Mouse (Mus musculus) myocyte (in vitro differentiated cells): ENCODE results near the gene Ano5. TPM values are rescaled to one million over a fixed set of nuclear protein-coding genes. Genes with fewer than 3 reads are reported as not detected.

Experiments used
- H3K27me3 ChIP-seq: one replicate; pipeline ENCODE4 v1.6.1; 2011; ENCODE audit not compliant: control insufficient read depth, insufficient read depth, insufficient read length
- H3K36me3 ChIP-seq: one replicate; pipeline ENCODE4 v1.6.1; 2011; ENCODE audit not compliant: control insufficient read depth, insufficient read depth
- H3K4me2 ChIP-seq: one replicate; pipeline ENCODE4 v1.6.1; 2011; ENCODE audit warnings: low read depth, control low read depth
- H3K4me3 ChIP-seq: one replicate; pipeline ENCODE4 v1.5.1; 2011; ENCODE audit warnings: mild to moderate bottlenecking, control low read depth, moderate library complexity
- H3K79me2 ChIP-seq: one replicate; pipeline ENCODE4 v1.6.1; 2011; ENCODE audit not compliant: control insufficient read depth, insufficient read depth
- H3ac ChIP-seq: one replicate; pipeline ENCODE4 v1.6.1; 2011; ENCODE audit not compliant: control insufficient read depth, insufficient read length
- CEBPB ChIP-seq: IDR thresholded peaks from 2 replicates; pipeline ENCODE4 v1.6.1; 2011; ENCODE audit warnings: mild to moderate bottlenecking, moderate library complexity; ENCODE audit not compliant: poor library complexity, insufficient read depth, severe bottlenecking
- E2F4 ChIP-seq: IDR thresholded peaks from one replicate; pipeline ENCODE4 v1.6.1; 2011; ENCODE audit warnings: mild to moderate bottlenecking, control low read depth, moderate library complexity; ENCODE audit not compliant: insufficient read depth
- MAX ChIP-seq: IDR thresholded peaks from one replicate; pipeline ENCODE4 v1.6.1; 2011; ENCODE audit warnings: low read depth, mild to moderate bottlenecking, control low read depth
- MYOD1 ChIP-seq, 3 experiments: IDR thresholded peaks; one replicate each; pipeline ENCODE4 v1.6.1; 2011; ENCODE audit warnings: control low read depth in 2 of 3, low read depth in 2 of 3, mild to moderate bottlenecking in 2 of 3, moderate library complexity in 1 of 3; ENCODE audit not compliant: insufficient read length in 2 of 3, control insufficient read depth in 1 of 3
- MYOG ChIP-seq, 3 experiments: IDR thresholded peaks; one replicate each; pipeline ENCODE4 v1.6.1; 2011; ENCODE audit warnings: control low read depth in 2 of 3, low read depth in 2 of 3, mild to moderate bottlenecking in 2 of 3; ENCODE audit not compliant: insufficient read length in 2 of 3, control insufficient read depth in 1 of 3, insufficient read depth in 1 of 3
- POLR2A ChIP-seq: IDR thresholded peaks from one replicate; pipeline ENCODE4 v1.6.1; 2011; ENCODE audit warnings: low read depth, mild to moderate bottlenecking, control low read depth, moderate library complexity; ENCODE audit not compliant: insufficient read length
- POLR2AphosphoS2 ChIP-seq: IDR thresholded peaks from one replicate; pipeline ENCODE4 v1.6.1; 2011; ENCODE audit warnings: low read depth, control low read depth; ENCODE audit not compliant: insufficient read length
- REST ChIP-seq: IDR thresholded peaks from one replicate; pipeline ENCODE4 v1.6.1; 2011; ENCODE audit warnings: mild to moderate bottlenecking, control low read depth, moderate library complexity; ENCODE audit not compliant: insufficient read depth, insufficient read length
- SRF ChIP-seq: IDR thresholded peaks from one replicate; pipeline ENCODE4 v1.6.1; 2011; ENCODE audit warnings: low read depth; ENCODE audit not compliant: control insufficient read depth, insufficient read length
- TCF12 ChIP-seq: IDR thresholded peaks from one replicate; pipeline ENCODE4 v1.6.1; 2011; ENCODE audit warnings: mild to moderate bottlenecking, control low read depth; ENCODE audit not compliant: poor library complexity, insufficient read depth, severe bottlenecking
- TCF3 ChIP-seq: IDR thresholded peaks from one replicate; pipeline ENCODE4 v1.6.1; 2011; ENCODE audit warnings: low read depth, control low read depth; ENCODE audit not compliant: insufficient read length
- USF1 ChIP-seq: IDR thresholded peaks from one replicate; pipeline ENCODE4 v1.6.1; 2011; ENCODE audit warnings: low read depth, mild to moderate bottlenecking, control low read depth, moderate library complexity
- polyA plus RNA-seq: library from polyadenylated mRNA; unstranded; fragments of >200 nt; fragmentation: generic; extraction: Trizol; gene quantifications from one replicate; pipeline ENCODE4 v1.2.1, GENCODE M21; 2012; ENCODE audit warnings: missing spikeins

Gene Ano5
- polyA plus RNA-seq, 1 experiment = 3.1 TPM

GRCm38 (mm10) chr7:51627001-51627631 is 116.3 kb downstream of the Ano5 start:
- TF ChIP-seq TCF12 (no peak), POLR2AphosphoS2 (no peak), MYOG (IDR thresholded peaks at IDR 0.05; ENCODE audit: control insufficient read depth in 1 of 3, insufficient read depth in 1 of 3, insufficient read length in 2 of 3, low read depth in 2 of 3) (no peak), E2F4 (no peak), MYOD1 (IDR thresholded peaks at IDR 0.05; ENCODE audit: control insufficient read depth in 1 of 3, insufficient read length in 2 of 3, low read depth in 2 of 3) (no peak), CEBPB (no peak), TCF3 (no peak), MAX (no peak), USF1 (no peak), SRF (no peak), POLR2A (no peak), REST (no peak)
- Histone ChIP-seq H3ac (no peak overlapping the region), H3K4me3 (no peak overlapping the region), H3K4me2 (no peak overlapping the region), H3K79me2 (no peaks in the 10 kb centered on the region), H3K36me3 (no peaks in the 10 kb centered on the region), H3K27me3 (no peaks in the 10 kb centered on the region)

GRCm38 (mm10) chr7:51627666-51628065 is 116.8 kb downstream of the Ano5 start:
- no peak overlapping the region for H3K4me3 ChIP-seq
- TF ChIP-seq MAX = no peak
- TF ChIP-seq POLR2A = no peak
- TF ChIP-seq REST = no peak
- TF ChIP-seq CEBPB = no peak
- TF ChIP-seq USF1 = no peak
- no peak for TF ChIP-seq TCF3
- TF ChIP-seq POLR2AphosphoS2 = no peak
- TF ChIP-seq E2F4 = no peak
- TF ChIP-seq MYOG (IDR thresholded peaks at IDR 0.05; ENCODE audit: control insufficient read depth in 1 of 3, insufficient read depth in 1 of 3, insufficient read length in 2 of 3, low read depth in 2 of 3) = no peak
- no peak for TF ChIP-seq TCF12
- TF ChIP-seq SRF = no peak
- TF ChIP-seq MYOD1 (IDR thresholded peaks at IDR 0.05; ENCODE audit: control insufficient read depth in 1 of 3, insufficient read length in 2 of 3, low read depth in 2 of 3) = no peak
- H3K27me3 ChIP-seq = no peaks in the 10 kb centered on the region
- no peaks in the 10 kb centered on the region for H3K36me3 ChIP-seq
- H3K79me2 ChIP-seq = no peaks in the 10 kb centered on the region
- no peak overlapping the region for H3ac ChIP-seq
- no peak overlapping the region for H3K4me2 ChIP-seq

- H3ac ChIP-seq = no peak overlapping the region
- TF ChIP-seq POLR2AphosphoS2 (no peak), MAX (no peak), TCF3 (no peak), USF1 (no peak)
- no peak overlapping the region for H3K4me2 ChIP-seq
Measured at GRCm38 (mm10) chr7:51628349-51628748, 117.5 kb downstream of the Ano5 start.

GRCm38 (mm10) chr7:51629206-51629605 is 118.4 kb downstream of the Ano5 start:
- no peak overlapping the region for H3ac ChIP-seq
- no peak for TF ChIP-seq MYOG (IDR thresholded peaks at IDR 0.05; ENCODE audit: control insufficient read depth in 1 of 3, insufficient read depth in 1 of 3, insufficient read length in 2 of 3, low read depth in 2 of 3)
- no peak for TF ChIP-seq MAX
- no peak for TF ChIP-seq USF1
- TF ChIP-seq TCF12 = no peak
- no peak for TF ChIP-seq E2F4
- TF ChIP-seq TCF3 = no peak
- TF ChIP-seq REST = no peak
- H3K27me3 ChIP-seq = no peaks in the 10 kb centered on the region

More at GRCm38 (mm10) chr7:51628349-51628748, 117.5 kb downstream of the Ano5 start:
- Histone ChIP-seq H3K79me2 (no peaks in the 10 kb centered on the region), H3K36me3 (no peaks in the 10 kb centered on the region), H3K4me3 (no peak overlapping the region), H3K27me3 (no peaks in the 10 kb centered on the region)

DNA sequence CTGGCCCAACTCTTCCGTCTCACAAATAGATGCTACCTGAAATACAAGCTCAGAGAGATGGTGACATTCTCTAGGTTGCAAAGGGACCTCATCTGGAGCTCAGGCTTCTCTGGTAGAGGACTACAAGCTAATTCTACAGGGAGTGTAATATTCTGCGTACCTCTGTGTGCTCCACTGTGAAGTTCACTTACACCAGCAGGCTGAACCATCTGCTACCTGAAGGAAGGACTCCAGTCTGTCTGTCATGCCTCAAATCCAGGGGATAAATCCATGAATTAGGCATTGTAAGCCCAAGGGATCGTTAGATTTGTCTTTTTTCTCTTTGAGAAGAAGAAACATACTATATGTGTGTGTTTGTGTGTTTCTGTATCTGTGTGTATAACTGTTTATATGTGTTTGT is 120.3 kb downstream of the Ano5 start:
- H3K4me2 ChIP-seq = no peak overlapping the region
- no peak overlapping the region for H3K4me3 ChIP-seq
- TF ChIP-seq USF1 (no peak), TCF3 (no peak), REST (no peak), SRF (no peak), MYOG (IDR thresholded peaks at IDR 0.05; ENCODE audit: control insufficient read depth in 1 of 3, insufficient read depth in 1 of 3, insufficient read length in 2 of 3, low read depth in 2 of 3) (no peak), MAX (no peak), CEBPB (no peak), POLR2A (no peak), TCF12 (no peak), E2F4 (no peak), MYOD1 (IDR thresholded peaks at IDR 0.05; ENCODE audit: control insufficient read depth in 1 of 3, insufficient read length in 2 of 3, low read depth in 2 of 3) (no peak), POLR2AphosphoS2 (no peak)
- no peaks in the 10 kb centered on the region for H3K27me3 ChIP-seq
- no peaks in the 10 kb centered on the region for H3K79me2 ChIP-seq
- no peaks in the 10 kb centered on the region for H3K36me3 ChIP-seq
- H3ac ChIP-seq = no peak overlapping the region

More at GRCm38 (mm10) chr7:51629206-51629605, 118.4 kb downstream of the Ano5 start:
- Histone ChIP-seq H3K79me2 (no peaks in the 10 kb centered on the region), H3K36me3 (no peaks in the 10 kb centered on the region), H3K4me3 (no peak overlapping the region), H3K4me2 (no peak overlapping the region)
